Mouse (Mus musculus) myocyte (in vitro differentiated cells): Measurements from ENCODE around the gene Creb5.

ENCODE experiments used
- POLR2A ChIP-seq: IDR thresholded peaks from one replicate; pipeline ENCODE4 v1.6.1; 2011; ENCODE audit warnings: low read depth, mild to moderate bottlenecking, control low read depth, moderate library complexity; ENCODE audit not compliant: insufficient read length
- TCF12 ChIP-seq: IDR thresholded peaks from one replicate; pipeline ENCODE4 v1.6.1; 2011; ENCODE audit warnings: mild to moderate bottlenecking, control low read depth; ENCODE audit not compliant: poor library complexity, insufficient read depth, severe bottlenecking

DNA sequence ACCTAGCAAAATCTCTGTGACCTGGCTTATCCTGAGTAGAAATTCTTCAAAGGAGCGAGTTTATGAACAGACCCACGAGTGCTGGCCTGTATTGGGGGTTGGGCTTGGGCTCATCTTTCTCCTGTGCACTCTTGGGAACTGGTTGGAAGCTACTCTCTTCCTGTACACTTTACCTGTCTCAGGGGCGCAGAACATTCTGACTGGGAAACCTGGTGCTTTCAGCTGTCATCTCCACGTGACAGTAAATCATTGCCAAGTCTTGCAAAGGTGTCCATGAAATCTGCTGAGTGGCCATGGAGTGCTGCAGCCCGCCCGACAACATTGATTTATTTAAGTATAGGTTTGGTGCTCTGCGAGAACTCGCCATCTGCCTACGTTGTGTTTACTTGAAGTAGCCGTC, 27.1 kb downstream of the Creb5 start:
- no peak for TF ChIP-seq TCF12
- TF ChIP-seq POLR2A: no peak
